Mouse (Mus musculus) hindbrain, embryonic 14.5 days (tissue): Measurements from ENCODE around the gene Mllt3. TPM values are rescaled to one million over a fixed set of nuclear protein-coding genes. Genes with fewer than 3 reads are reported as not detected.

ENCODE experiments used
- ATAC-seq: fragments of 200-750 bp; cut with Nextera tagmentation; 2 replicates; pipeline ENCODE4 v1.8.0; 2017; ENCODE audit warnings: moderate number of reproducible peaks, mild to moderate bottlenecking, moderate TSS enrichment, moderate library complexity; ENCODE audit not compliant: low FRiP score
- DNase-seq: peaks from one replicate; pipeline ENCODE4 v3.0.0-alpha.2; 2015; ENCODE audit warnings: low spot score
- H3K27ac ChIP-seq: fragments of 300-500 bp; sonication (generic); 2 replicates; pipeline ENCODE4 v1.5.1; 2014; ENCODE audit warnings: mild to moderate bottlenecking, moderate library complexity
- H3K27me3 ChIP-seq: fragments of 300-500 bp; sonication (generic); 2 replicates; pipeline ENCODE4 v1.6.1; 2014; ENCODE audit warnings: mild to moderate bottlenecking, low read length, mixed read lengths; ENCODE audit not compliant: control insufficient read depth, insufficient read depth
- H3K36me3 ChIP-seq: fragments of 300-500 bp; sonication (generic); replicated peaks from 2 replicates; pipeline ENCODE4 v1.6.1; 2014; ENCODE audit not compliant: control insufficient read depth, insufficient read depth
- H3K4me1 ChIP-seq: fragments of 300-500 bp; sonication (generic); replicated peaks from 2 replicates; pipeline ENCODE4 v1.6.1; 2014; ENCODE audit warnings: antibody characterized with exemption, low read length, mixed read lengths; ENCODE audit not compliant: control insufficient read depth, insufficient read depth
- H3K4me2 ChIP-seq: fragments of 300-500 bp; sonication (generic); replicated peaks from 2 replicates; pipeline ENCODE4 v1.6.1; 2014; ENCODE audit warnings: mild to moderate bottlenecking, moderate library complexity
- H3K4me3 ChIP-seq: fragments of 300-500 bp; sonication (generic); replicated peaks from 2 replicates; pipeline ENCODE4 v1.5.1; 2014; ENCODE audit warnings: mild to moderate bottlenecking, low read length
- H3K9ac ChIP-seq: fragments of 300-500 bp; sonication (generic); 2 replicates; pipeline ENCODE4 v1.6.1; 2014
- H3K9me3 ChIP-seq: fragments of 300-500 bp; sonication (generic); 2 replicates; pipeline ENCODE4 v1.6.1; 2016; ENCODE audit warnings: low read length; ENCODE audit not compliant: control insufficient read depth
- WGBS: fragments of 180-500 bp; shearing (Covaris S2); extraction: QIAGEN DNeasy Blood & Tissue Kit; methylation state at CpG from one replicate; pipeline ENCODE4 v1.1.7; 2014; 5-methylcytosine and 5-hydroxymethylcytosine counted together
- polyA plus RNA-seq: library from polyadenylated mRNA; unstranded; fragments of >200 nt; fragmentation: Nextera tagmentation; extraction: Ambion mirVana; gene quantifications from 2 replicates; pipeline ENCODE4 v1.2.1, GENCODE M21; 2014

Gene Mllt3
- polyA plus RNA-seq, 1 experiment from 2014 or later: 72.9 TPM

- Histone ChIP-seq H3K9me3 (no peaks in the 10 kb centered on the region), H3K4me2 (peak overlapping the region; percentile 37), H3K27ac (no peak overlapping the region), H3K4me3 (no peak overlapping the region), H3K4me1 (peaks cover 30% of the 10 kb centered on the region), H3K36me3 (peaks cover 10% of the 10 kb centered on the region), H3K27me3 (no peaks in the 10 kb centered on the region), H3K9ac (0 out of 2 replicates have a peak overlapping the region, but pooled peaks have one; percentile 8)
- ATAC-seq: 0 out of 2 replicates have a peak, but pooled peaks have one; percentile 59
- DNase-seq: peak; percentile 49
- WGBS: 24% methylated on average over 18 of the region's 18 CpGs
These were observed 15.5 kb downstream of the Mllt3 start for GRCm38 (mm10) chr4:88017452-88018350.

DNA sequence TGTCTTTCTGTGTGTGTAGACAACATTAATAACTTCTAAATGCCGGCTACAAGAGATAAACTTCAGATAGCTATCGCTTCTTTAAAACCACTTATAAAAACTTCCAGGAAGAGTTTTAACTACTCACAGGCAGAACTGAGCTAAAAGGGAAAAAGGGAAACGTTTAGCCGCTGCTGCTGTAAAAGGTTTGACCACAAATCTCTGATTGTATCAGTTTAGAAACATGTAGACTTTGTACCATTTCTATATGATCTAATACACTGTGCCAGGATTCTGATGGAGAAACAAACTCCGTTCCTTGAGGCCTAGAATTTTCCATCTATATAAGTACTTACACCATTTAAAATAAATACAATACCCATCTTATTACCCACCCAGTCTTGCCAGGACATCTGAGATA, 17.4 kb downstream of the Mllt3 start:
- Histone ChIP-seq H3K4me2 (no peak overlapping the region), H3K27ac (no peak overlapping the region), H3K27me3 (no peaks in the 10 kb centered on the region), H3K9ac (no peak overlapping the region), H3K4me3 (no peak overlapping the region), H3K36me3 (peaks cover 9% of the 10 kb centered on the region), H3K9me3 (no peaks in the 10 kb centered on the region), H3K4me1 (peaks cover 35% of the 10 kb centered on the region)
- 95% methylated on average over 5 of the region's 5 CpGs for WGBS
- no peak for ATAC-seq
- DNase-seq: no peak

DNA sequence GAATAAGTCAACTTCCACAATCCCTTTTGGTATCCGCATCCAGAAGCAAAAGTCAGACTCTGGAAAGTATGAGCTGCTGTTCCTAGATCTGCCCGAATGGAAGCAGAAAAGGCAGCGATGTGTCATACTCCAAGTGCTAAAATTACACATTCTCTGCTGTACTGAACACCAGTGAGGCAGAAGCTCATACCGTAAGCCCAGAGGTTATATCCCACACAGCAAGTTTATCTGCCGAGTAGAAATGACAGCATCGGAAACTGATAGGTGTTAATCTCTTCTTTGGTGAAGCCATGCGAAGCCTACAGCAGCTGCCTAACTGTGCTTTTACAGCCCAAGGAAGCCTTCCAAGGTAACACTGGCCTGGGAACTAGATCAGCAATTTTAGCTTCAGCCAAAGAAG, 17.9 kb downstream of the Mllt3 start:
- Histone ChIP-seq H3K4me2 (no peak overlapping the region), H3K27ac (no peak overlapping the region), H3K4me1 (peaks cover 35% of the 10 kb centered on the region), H3K9ac (no peak overlapping the region), H3K27me3 (no peaks in the 10 kb centered on the region), H3K36me3 (peaks cover 7% of the 10 kb centered on the region; the same call in 1 of the 2 replicates), H3K4me3 (no peak overlapping the region), H3K9me3 (no peaks in the 10 kb centered on the region)
- DNase-seq (no peak), ATAC-seq (no peak)
- WGBS: 82% methylated on average over 7 of the region's 7 CpGs

GRCm38 (mm10) chr4:88012774-88013173, 20.4 kb downstream of the Mllt3 start:
- no peak overlapping the region; the same call in 1 of the 2 replicates for H3K9ac ChIP-seq
- H3K4me3 ChIP-seq: no peak overlapping the region
- no peak overlapping the region for H3K27ac ChIP-seq
- 56% methylated on average over 4 of the region's 4 CpGs for WGBS
- no peak for ATAC-seq
- H3K27me3 ChIP-seq: no peaks in the 10 kb centered on the region
- H3K4me1 ChIP-seq: peaks cover 30% of the 10 kb centered on the region
- no peak for DNase-seq
- no peaks in the 10 kb centered on the region for H3K9me3 ChIP-seq
- no peak overlapping the region for H3K4me2 ChIP-seq
- peaks cover 16% of the 10 kb centered on the region; the same call in 1 of the 2 replicates for H3K36me3 ChIP-seq

GRCm38 (mm10) chr4:88011870-88012572, 21.1 kb downstream of the Mllt3 start:
- Histone ChIP-seq H3K9ac (no peak overlapping the region), H3K27ac (no peak overlapping the region), H3K4me1 (peaks cover 22% of the 10 kb centered on the region), H3K9me3 (no peaks in the 10 kb centered on the region), H3K27me3 (no peaks in the 10 kb centered on the region), H3K4me3 (no peak overlapping the region), H3K4me2 (no peak overlapping the region), H3K36me3 (peaks cover 16% of the 10 kb centered on the region; the same call in 1 of the 2 replicates)
- no peak for DNase-seq
- 71% methylated on average over 4 of the region's 4 CpGs for WGBS
- ATAC-seq: no peak

DNA sequence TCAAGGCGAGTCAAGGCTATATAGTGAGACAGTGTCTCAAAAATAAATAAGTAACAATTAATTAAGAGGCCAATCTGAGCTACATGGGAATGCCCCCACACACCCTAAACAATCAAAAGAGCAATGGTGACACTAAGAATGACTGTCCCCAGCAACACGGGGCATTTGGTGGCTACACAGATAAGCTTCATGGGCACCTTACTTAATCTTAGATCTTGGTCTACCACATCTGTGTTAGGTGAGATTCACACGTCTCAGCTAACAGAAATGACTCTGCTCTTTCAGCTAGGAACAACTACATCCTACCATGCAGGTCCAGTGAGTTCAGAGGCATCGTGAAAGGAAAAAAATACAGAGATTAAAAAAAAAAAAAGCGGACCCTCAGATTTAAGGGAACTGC, 22.7 kb downstream of the Mllt3 start:
- DNase-seq: no peak
- no peak for ATAC-seq
- H3K9ac ChIP-seq: no peak overlapping the region
- H3K27ac ChIP-seq: no peak overlapping the region
- no peak overlapping the region for H3K4me3 ChIP-seq
- H3K36me3 ChIP-seq: peaks cover 16% of the 10 kb centered on the region
- H3K4me1 ChIP-seq: peaks cover 19% of the 10 kb centered on the region
- H3K27me3 ChIP-seq: no peaks in the 10 kb centered on the region
- no peak overlapping the region for H3K4me2 ChIP-seq
- WGBS: 93% methylated on average over 5 of the region's 5 CpGs
- H3K9me3 ChIP-seq: no peaks in the 10 kb centered on the region

GRCm38 (mm10) chr4:88005801-88006200, 27.4 kb downstream of the Mllt3 start:
- no peaks in the 10 kb centered on the region for H3K27me3 ChIP-seq
- H3K9ac ChIP-seq: no peak overlapping the region
- WGBS: 90% methylated on average over 3 of the region's 3 CpGs
- no peak overlapping the region for H3K27ac ChIP-seq
- no peak for DNase-seq
- no peaks in the 10 kb centered on the region for H3K9me3 ChIP-seq
- ATAC-seq: no peak
- peaks cover 17% of the 10 kb centered on the region for H3K36me3 ChIP-seq
- no peaks in the 10 kb centered on the region for H3K4me1 ChIP-seq
- no peak overlapping the region for H3K4me2 ChIP-seq
- H3K4me3 ChIP-seq: no peak overlapping the region

DNA sequence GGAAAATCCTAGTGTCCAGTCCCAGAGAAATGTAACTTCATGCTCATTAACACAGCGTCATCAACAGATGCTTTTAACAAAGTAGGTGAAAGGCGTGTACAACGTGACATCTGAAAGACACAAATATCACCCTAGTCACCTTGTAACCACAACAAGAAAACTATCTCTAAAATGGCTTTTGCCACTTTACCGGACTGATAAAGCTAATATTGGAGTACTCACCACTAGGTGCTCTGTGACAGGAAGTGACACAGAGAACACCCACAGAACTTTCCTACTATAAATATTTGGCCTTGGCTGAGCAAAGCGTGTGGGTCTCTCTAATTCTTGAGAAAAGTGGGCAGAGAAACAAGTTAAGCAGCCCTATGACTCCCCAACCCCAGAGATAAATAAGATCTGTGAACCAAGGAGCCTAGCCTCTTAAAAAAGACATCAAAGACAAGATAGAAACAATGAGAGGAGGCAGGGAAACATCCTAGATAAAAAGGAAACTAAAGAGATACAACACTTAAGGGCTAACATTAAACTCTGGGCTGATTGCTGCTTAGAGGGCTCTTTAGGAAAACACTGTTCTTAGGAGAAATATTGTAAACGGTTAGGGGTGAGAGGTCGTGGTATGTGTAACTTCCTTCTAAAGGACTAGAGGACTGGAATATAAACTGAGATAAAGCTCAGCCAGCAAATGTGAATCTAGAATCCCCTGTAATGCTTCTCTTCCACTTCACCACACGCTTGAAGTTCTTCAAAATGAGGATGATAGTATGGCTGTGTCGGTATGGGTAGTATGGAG, 29.8 kb downstream of the Mllt3 start:
- Histone ChIP-seq H3K9ac (no peak overlapping the region), H3K4me2 (no peak overlapping the region), H3K36me3 (peaks cover 9% of the 10 kb centered on the region), H3K27ac (no peak overlapping the region), H3K4me1 (no peaks in the 10 kb centered on the region), H3K27me3 (no peaks in the 10 kb centered on the region), H3K4me3 (no peak overlapping the region), H3K9me3 (no peaks in the 10 kb centered on the region)
- ATAC-seq (no peak), DNase-seq (no peak)
- WGBS: 85% methylated on average over 9 of the region's 9 CpGs

- ATAC-seq (no peak), DNase-seq (no peak)
- WGBS: 93% methylated on average over 5 of the region's 5 CpGs
- Histone ChIP-seq H3K4me3 (no peak overlapping the region), H3K9me3 (no peaks in the 10 kb centered on the region), H3K4me2 (no peak overlapping the region), H3K27me3 (no peaks in the 10 kb centered on the region), H3K27ac (no peak overlapping the region), H3K9ac (no peak overlapping the region), H3K4me1 (no peaks in the 10 kb centered on the region), H3K36me3 (no peaks in the 10 kb centered on the region)
These were observed 41.5 kb downstream of the Mllt3 start for GRCm38 (mm10) chr4:87991710-87992109.
